Mouse (Mus musculus): ENCODE data around the gene Aif1l.
"Not testable (repeated sequence)": the region's sequence is repeated elsewhere in the genome, so short reads cannot be mapped to it uniquely, and the experiment has no call there.

- TF ChIP-seq CTCF (IDR thresholded peaks at IDR 0.05; ENCODE audit: low read depth, low read length); TAL1 (conservative IDR thresholded peaks at IDR 0.05; ENCODE audit: low read depth, low read length): not testable (repeated sequence)
Measured at GRCm38 (mm10) chr2:31914213-31914612, 35.7 kb upstream of the Aif1l start.
